Mouse (Mus musculus) kidney, postnatal 10 days (tissue): ENCODE measurements around the gene Gmip.

ENCODE experiments used
- DNase-seq: peaks from one replicate; pipeline ENCODE4 v3.0.0; 2021; ENCODE audit warnings: mixed read lengths

Gene Gmip

GRCm38 (mm10) chr8:69808094-69808863 is at the start of gene Gmip:
TSS of gene Gmip (plus strand) at chr8:69808679.
- DNase-seq, result peak; percentile 90

GRCm38 (mm10) chr8:69761814-69762445 is 46.5 kb upstream of the Gmip start:
- DNase-seq, result no peak

- no peak for DNase-seq
Measured at GRCm38 (mm10) chr8:69771221-69771620, 37.3 kb upstream of the Gmip start.

GRCm38 (mm10) chr8:69772106-69772505 is 36.4 kb upstream of the Gmip start:
- no peak for DNase-seq

GRCm38 (mm10) chr8:69774503-69775148 is 33.9 kb upstream of the Gmip start, which contains the start of gene Gm20422:
TSS of gene Gm20422 (minus strand) at chr8:69774886.
- peak; percentile 92 for DNase-seq

GRCm38 (mm10) chr8:69775149-69775534 is 33.3 kb upstream of the Gmip start:
- DNase-seq, result no peak

- DNase-seq, result no peak
Measured at GRCm38 (mm10) chr8:69777111-69777510, 31.4 kb upstream of the Gmip start.

- DNase-seq, result no peak
Measured at GRCm38 (mm10) chr8:69789105-69789504, 19.4 kb upstream of the Gmip start.

- no peak for DNase-seq
Measured at GRCm38 (mm10) chr8:69789731-69790130, 18.7 kb upstream of the Gmip start.

GRCm38 (mm10) chr8:69790364-69790763 is 18.1 kb upstream of the Gmip start:
- no peak for DNase-seq

- peak; percentile 93 for DNase-seq
Measured at GRCm38 (mm10) chr8:69790773-69791367, 17.6 kb upstream of the Gmip start, which contains the start of the genes Atp13a1 and Zfp866. TSS of gene Atp13a1 (plus strand) at chr8:69791163. TSS of gene Zfp866 (minus strand) at chr8:69791178.

- DNase-seq, result peak; percentile 67
Measured at GRCm38 (mm10) chr8:69791415-69792068, 16.9 kb upstream of the Gmip start.

GRCm38 (mm10) chr8:69793666-69794065 is 14.8 kb upstream of the Gmip start:
- no peak for DNase-seq

- DNase-seq, result peak; percentile 2
Measured at GRCm38 (mm10) chr8:69794096-69794495, 14.4 kb upstream of the Gmip start.

GRCm38 (mm10) chr8:69794901-69795300 is 13.6 kb upstream of the Gmip start:
- DNase-seq, result peak; percentile 2

GRCm38 (mm10) chr8:69796721-69797345 is 11.6 kb upstream of the Gmip start:
- DNase-seq, result peak; percentile 3

- peak; percentile 3 for DNase-seq
Measured at GRCm38 (mm10) chr8:69797661-69798060, 10.8 kb upstream of the Gmip start.

GRCm38 (mm10) chr8:69799261-69799660 is 9.2 kb upstream of the Gmip start:
- peak; percentile 11 for DNase-seq

GRCm38 (mm10) chr8:69799946-69800345 is 8.5 kb upstream of the Gmip start:
- DNase-seq, result peak; percentile 5

GRCm38 (mm10) chr8:69801796-69802195 is 6.7 kb upstream of the Gmip start:
- peak; percentile 2 for DNase-seq

- DNase-seq, result peak; percentile 2
Measured at GRCm38 (mm10) chr8:69802216-69802615, 6.3 kb upstream of the Gmip start.

GRCm38 (mm10) chr8:69803366-69803765 is 5.1 kb upstream of the Gmip start:
- DNase-seq, result peak; percentile 6
